Mouse (Mus musculus) forebrain, embryonic 14.5 days (tissue): ENCODE measurements around the gene Tmem167b. TPM values are rescaled to one million over a fixed set of nuclear protein-coding genes. Genes with fewer than 3 reads are reported as not detected.

ENCODE experiments used
- ATAC-seq: fragments of 200-750 bp; cut with Nextera tagmentation; 2 replicates; pipeline ENCODE4 v1.8.0; 2017; ENCODE audit warnings: mild to moderate bottlenecking, moderate library complexity
- DNase-seq: peaks from one replicate; pipeline ENCODE4 v3.0.0-alpha.2; 2015; ENCODE audit warnings: low spot score
- H3K27ac ChIP-seq: fragments of 300-500 bp; sonication (generic); 2 replicates; pipeline ENCODE4 v1.5.1; 2014; ENCODE audit warnings: low read depth, mild to moderate bottlenecking, control low read depth, low read length, moderate library complexity
- H3K27me3 ChIP-seq: fragments of 300-500 bp; sonication (generic); replicated peaks from 2 replicates; pipeline ENCODE4 v1.6.1; 2014; ENCODE audit warnings: low read length, control low read depth, mixed read lengths; ENCODE audit not compliant: control insufficient read depth, insufficient read depth
- H3K36me3 ChIP-seq: fragments of 300-500 bp; sonication (generic); 2 replicates; pipeline ENCODE4 v1.6.1; 2014; ENCODE audit warnings: low read length, control low read depth; ENCODE audit not compliant: control insufficient read depth, insufficient read depth
- H3K4me1 ChIP-seq: fragments of 300-500 bp; sonication (generic); 2 replicates; pipeline ENCODE4 v1.6.1; 2014; ENCODE audit warnings: antibody characterized with exemption, low read length, control low read depth; ENCODE audit not compliant: control insufficient read depth, insufficient read depth
- H3K4me2 ChIP-seq: fragments of 300-500 bp; sonication (generic); 2 replicates; pipeline ENCODE4 v1.6.1; 2014; ENCODE audit warnings: mild to moderate bottlenecking, control low read depth, low read length
- H3K4me3 ChIP-seq: fragments of 300-500 bp; sonication (generic); 2 replicates; pipeline ENCODE4 v1.5.1; 2014; ENCODE audit warnings: low read depth, low read length, control low read depth
- H3K9ac ChIP-seq: fragments of 300-500 bp; sonication (generic); 2 replicates; pipeline ENCODE4 v1.6.1; 2014; ENCODE audit warnings: mild to moderate bottlenecking, low read length, control low read depth, moderate library complexity
- H3K9me3 ChIP-seq: fragments of 300-500 bp; sonication (generic); replicated peaks from 2 replicates; pipeline ENCODE4 v1.6.1; 2016; ENCODE audit warnings: low read length, control low read depth, mixed read lengths; ENCODE audit not compliant: control insufficient read depth
- WGBS: fragments of 180-500 bp; shearing (Covaris S2); extraction: QIAGEN DNeasy Blood & Tissue Kit; methylation state at CpG from one replicate; pipeline ENCODE4 v1.1.7; 2014; 5-methylcytosine and 5-hydroxymethylcytosine counted together
- polyA plus RNA-seq: library from polyadenylated mRNA; unstranded; fragments of >200 nt; fragmentation: Nextera tagmentation; extraction: Ambion mirVana; gene quantifications from 2 replicates; pipeline ENCODE4 v1.2.1, GENCODE M21; 2014

The Tmem167b gene
- polyA plus RNA-seq, 1 experiment from 2014 or later: 56.3 TPM

- Histone ChIP-seq H3K27me3 (no peaks in the 10 kb centered on the region), H3K27ac (peak overlapping the region; percentile 92), H3K36me3 (peaks cover 23% of the 10 kb centered on the region), H3K9ac (peak overlapping the region; percentile 99), H3K4me2 (peak overlapping the region; percentile 77), H3K4me1 (peaks cover 5% of the 10 kb centered on the region; the same call in 1 of the 2 replicates), H3K9me3 (no peaks in the 10 kb centered on the region), H3K4me3 (peak overlapping the region; percentile 87)
- 1% methylated on average over 42 of the region's 42 CpGs for WGBS
- ATAC-seq: peak; percentile 74
- DNase-seq: no peak
Measured at GRCm38 (mm10) chr3:108554111-108554561, 8.1 kb downstream of the Tmem167b start.

GRCm38 (mm10) chr3:108542299-108542698 lies 20.0 kb downstream of the Tmem167b start:
- H3K9ac ChIP-seq: no peak overlapping the region
- no peaks in the 10 kb centered on the region for H3K36me3 ChIP-seq
- H3K27ac ChIP-seq: no peak overlapping the region
- no peak for DNase-seq
- H3K4me2 ChIP-seq: no peak overlapping the region
- H3K27me3 ChIP-seq: no peaks in the 10 kb centered on the region
- H3K4me1 ChIP-seq: peaks cover 4% of the 10 kb centered on the region
- H3K4me3 ChIP-seq: no peak overlapping the region
- WGBS: 81% methylated on average over 11 of the region's 11 CpGs
- no peak for ATAC-seq
- H3K9me3 ChIP-seq: no peaks in the 10 kb centered on the region

DNA sequence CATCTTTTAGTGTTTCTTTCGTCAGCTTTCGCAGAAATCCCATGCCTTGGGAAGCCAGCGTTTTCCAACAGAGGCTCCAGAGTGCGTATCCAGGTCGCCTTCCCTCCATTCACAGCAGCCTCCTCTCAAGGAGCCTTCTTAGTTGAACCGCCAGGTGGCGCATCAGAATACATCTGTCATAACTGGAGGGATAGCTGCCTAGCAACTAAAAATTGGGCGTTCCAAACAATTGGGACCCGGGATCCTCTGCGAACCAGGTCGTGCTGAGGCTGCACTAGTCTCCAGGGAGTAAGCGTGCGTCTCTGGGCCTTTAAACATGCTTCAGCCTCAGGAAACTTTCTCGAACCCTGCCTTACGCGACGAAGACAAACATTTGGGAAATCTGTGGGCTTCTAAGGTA lies 25.0 kb downstream of the Tmem167b start:
- Histone ChIP-seq H3K4me3 (no peak overlapping the region; the same call in 1 of the 2 replicates), H3K9me3 (no peaks in the 10 kb centered on the region), H3K9ac (0 out of 2 replicates have a peak overlapping the region, but pooled peaks have one; percentile 17), H3K27ac (peak overlapping the region; percentile 22; the same call in 1 of the 2 replicates), H3K4me2 (peak overlapping the region; percentile 90), H3K4me1 (peaks cover 7% of the 10 kb centered on the region), H3K36me3 (no peaks in the 10 kb centered on the region), H3K27me3 (no peaks in the 10 kb centered on the region)
- 4% methylated on average over 17 of the region's 17 CpGs for WGBS
- ATAC-seq (peak; percentile 77), DNase-seq (peak; percentile 95)

GRCm38 (mm10) chr3:108536517-108537260 lies 25.6 kb downstream of the Tmem167b start, which contains the start of gene 5330417C22Rik:
Gene 5330417C22Rik, minus strand, starts transcription at chr3:108536536.
- H3K36me3 ChIP-seq: no peaks in the 10 kb centered on the region
- DNase-seq (peak; percentile 86), ATAC-seq (peak; percentile 94)
- peak within 1 kb of the TSS; percentile 90 for H3K4me2 ChIP-seq
- under 1% methylated on average over 35 of the region's 35 CpGs for WGBS
- H3K9me3 ChIP-seq: no peaks in the 10 kb centered on the region
- peaks cover 7% of the 10 kb centered on the region for H3K4me1 ChIP-seq
- H3K9ac ChIP-seq: peak within 1 kb of the TSS; percentile 44
- H3K27me3 ChIP-seq: no peaks in the 10 kb centered on the region
- H3K27ac ChIP-seq: peak within 1 kb of the TSS; percentile 46; the same call in 1 of the 2 replicates
- peak within 1 kb of the TSS; percentile 43 for H3K4me3 ChIP-seq

DNA sequence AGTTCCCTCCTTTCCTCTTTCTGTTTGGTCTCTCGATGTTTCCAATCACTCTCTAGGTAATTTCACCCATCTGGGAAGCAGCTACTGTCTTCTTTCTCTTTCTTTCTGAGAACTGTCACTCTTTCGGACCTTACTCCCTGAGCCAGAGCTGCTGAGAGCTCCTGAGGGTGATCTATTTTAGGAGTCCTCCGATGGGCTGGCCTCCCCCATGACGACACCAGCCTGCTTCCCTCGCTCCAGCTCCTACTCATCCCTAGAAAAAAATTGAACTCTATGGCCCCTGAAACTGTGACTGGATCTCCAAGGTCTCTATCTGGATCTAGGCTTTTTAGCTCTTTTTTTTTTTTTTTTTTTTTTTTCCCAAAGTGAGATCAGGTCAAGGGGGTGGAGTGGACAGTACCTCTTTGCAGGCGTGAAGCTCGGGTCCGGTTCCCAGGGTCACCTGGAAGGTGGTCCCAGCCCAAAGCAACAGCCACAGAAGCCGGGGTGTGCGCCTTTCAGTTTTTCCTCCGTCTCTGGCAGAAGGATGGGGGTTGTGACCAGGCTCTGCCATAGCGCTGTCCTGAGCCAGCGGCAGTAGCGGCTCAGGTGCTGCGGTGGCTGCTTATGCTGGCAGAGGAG lies 26.3 kb downstream of the Tmem167b start:
- Histone ChIP-seq H3K4me2 (peak overlapping the region; percentile 90), H3K27me3 (no peaks in the 10 kb centered on the region), H3K4me1 (peaks cover 7% of the 10 kb centered on the region), H3K4me3 (peak overlapping the region; percentile 43), H3K9me3 (no peaks in the 10 kb centered on the region), H3K9ac (peak overlapping the region; percentile 44), H3K27ac (no peak overlapping the region), H3K36me3 (no peaks in the 10 kb centered on the region)
- WGBS: 6% methylated on average over 15 of the region's 15 CpGs
- ATAC-seq (no peak), DNase-seq (no peak)

- peak within 1 kb of the TSS; percentile 21; the same call in 1 of the 2 replicates for H3K9ac ChIP-seq
- no peaks in the 10 kb centered on the region for H3K27me3 ChIP-seq
- ATAC-seq (no peak), DNase-seq (no peak)
- 88% methylated on average over 6 of the region's 6 CpGs for WGBS
- H3K27ac ChIP-seq: no peak within 1 kb of the TSS
- no peak within 1 kb of the TSS for H3K4me2 ChIP-seq
- H3K9me3 ChIP-seq: no peaks in the 10 kb centered on the region
- H3K4me1 ChIP-seq: peaks cover 7% of the 10 kb centered on the region
- no peak within 1 kb of the TSS for H3K4me3 ChIP-seq
- no peaks in the 10 kb centered on the region for H3K36me3 ChIP-seq
Measured at GRCm38 (mm10) chr3:108533951-108534350, 28.3 kb downstream of the Tmem167b start, which contains the start of gene 1700013F07Rik. Gene 1700013F07Rik, plus strand, starts transcription at chr3:108534150.

GRCm38 (mm10) chr3:108533114-108533885 lies 29.0 kb downstream of the Tmem167b start:
- Histone ChIP-seq H3K9me3 (no peaks in the 10 kb centered on the region), H3K4me2 (no peak overlapping the region), H3K4me3 (no peak overlapping the region), H3K27ac (no peak overlapping the region), H3K27me3 (no peaks in the 10 kb centered on the region), H3K36me3 (no peaks in the 10 kb centered on the region), H3K4me1 (peaks cover 7% of the 10 kb centered on the region), H3K9ac (peak overlapping the region; percentile 21; the same call in 1 of the 2 replicates)
- no peak for DNase-seq
- 66% methylated on average over 9 of the region's 9 CpGs for WGBS
- ATAC-seq: no peak

- WGBS: 95% methylated on average over 8 of the region's 8 CpGs
Measured at GRCm38 (mm10) chr3:108528489-108528888, 33.8 kb downstream of the Tmem167b start.

More at GRCm38 (mm10) chr3:108528489-108528888, 33.8 kb downstream of the Tmem167b start:
- no peak for DNase-seq
- Histone ChIP-seq H3K4me2 (no peak overlapping the region), H3K27me3 (no peaks in the 10 kb centered on the region), H3K9ac (no peak overlapping the region), H3K4me1 (no peaks in the 10 kb centered on the region), H3K4me3 (no peak overlapping the region), H3K27ac (no peak overlapping the region), H3K9me3 (no peaks in the 10 kb centered on the region), H3K36me3 (no peaks in the 10 kb centered on the region)
- no peak for ATAC-seq
